Mouse (Mus musculus) kidney, postnatal 0 days (tissue): ENCODE measurements at regions not wholly inside any gene's neighbourhood (a gene's known extent, or its start where the extent isn't known, plus 50 kb on each side); places are given as distances from the start of the nearest gene placed in this dataset.
"Not testable (repeated sequence)": the region's sequence is repeated elsewhere in the genome, so short reads cannot be mapped to it uniquely, and the experiment has no call there.

Experiments
- ATAC-seq: fragments of 200-750 bp; cut with Nextera tagmentation; replicated peaks from 2 replicates; pipeline ENCODE4 v1.8.0; 2017; ENCODE audit warnings: low read depth, moderate number of reproducible peaks, moderate TSS enrichment, moderate library complexity; ENCODE audit not compliant: low FRiP score
- DNase-seq: peaks from one replicate; pipeline ENCODE4 v3.0.0-alpha.2; 2016; ENCODE audit warnings: low spot score
- H3K27ac ChIP-seq: fragments of 300-500 bp; sonication (generic); 2 replicates; pipeline ENCODE4 v1.5.1; 2014; ENCODE audit warnings: mild to moderate bottlenecking
- H3K27me3 ChIP-seq: fragments of 300-500 bp; sonication (generic); 2 replicates; pipeline ENCODE4 v1.6.1; 2014; ENCODE audit warnings: low read length, mixed read lengths; ENCODE audit not compliant: insufficient read depth
- H3K36me3 ChIP-seq: fragments of 300-500 bp; sonication (generic); 2 replicates; pipeline ENCODE4 v1.6.1; 2014; ENCODE audit warnings: low read length, mixed read lengths; ENCODE audit not compliant: insufficient read depth
- H3K4me1 ChIP-seq: fragments of 300-500 bp; sonication (generic); replicated peaks from 2 replicates; pipeline ENCODE4 v1.6.1; 2014; ENCODE audit warnings: antibody characterized with exemption, low read length, mixed read lengths; ENCODE audit not compliant: insufficient read depth
- H3K4me2 ChIP-seq: fragments of 300-500 bp; sonication (generic); 2 replicates; pipeline ENCODE4 v1.6.1; 2014; ENCODE audit warnings: mild to moderate bottlenecking, low read length, moderate library complexity, mixed read lengths
- H3K4me3 ChIP-seq: fragments of 300-500 bp; sonication (generic); replicated peaks from 2 replicates; pipeline ENCODE4 v1.5.1; 2014; ENCODE audit warnings: low read depth, low read length
- H3K9ac ChIP-seq: fragments of 300-500 bp; sonication (generic); 2 replicates; pipeline ENCODE4 v1.6.1; 2014; ENCODE audit warnings: low read depth, low read length
- H3K9me3 ChIP-seq: fragments of 300-500 bp; sonication (generic); replicated peaks from 2 replicates; pipeline ENCODE4 v1.6.1; 2016; ENCODE audit warnings: low read length, inconsistent platforms, mixed read lengths
- CTCF ChIP-seq: IDR thresholded peaks from 2 replicates; pipeline ENCODE4 v1.5.1; 2016; ENCODE audit warnings: antibody characterized with exemption, low read depth, mild to moderate bottlenecking, moderate library complexity
- WGBS: fragments of 180-500 bp; shearing (Covaris S2); extraction: QIAGEN DNeasy Blood & Tissue Kit; methylation state at CpG from one replicate; pipeline ENCODE4 v1.1.7; 2014; 5-methylcytosine and 5-hydroxymethylcytosine counted together

GRCm38 (mm10) chr13:99124141-99124540 lies 60.5 kb upstream of the Zfp366 start:
- 24% methylated on average over 2 of the region's 2 CpGs for WGBS

GRCm38 (mm10) chr13:99123476-99124140 lies 61.0 kb upstream of the Zfp366 start:
- Histone ChIP-seq H3K4me3 (no peak overlapping the region), H3K4me2 (no peak overlapping the region), H3K9me3 (no peaks in the 10 kb centered on the region), H3K27me3 (no peaks in the 10 kb centered on the region), H3K27ac (no peak overlapping the region), H3K9ac (no peak overlapping the region), H3K4me1 (peaks cover 9% of the 10 kb centered on the region; the same call in 1 of the 2 replicates), H3K36me3 (no peaks in the 10 kb centered on the region)
- no peak for ATAC-seq
- 70% methylated on average over 12 of the region's 12 CpGs for WGBS
- no peak for TF ChIP-seq CTCF
- DNase-seq: peak; percentile 56

More at GRCm38 (mm10) chr13:99124141-99124540, 60.5 kb upstream of the Zfp366 start:
- Histone ChIP-seq H3K4me1 (peaks cover 9% of the 10 kb centered on the region; the same call in 1 of the 2 replicates), H3K4me2 (no peak overlapping the region), H3K27me3 (no peaks in the 10 kb centered on the region), H3K27ac (peak overlapping the region; percentile 70), H3K4me3 (no peak overlapping the region), H3K36me3 (no peaks in the 10 kb centered on the region), H3K9ac (no peak overlapping the region), H3K9me3 (no peaks in the 10 kb centered on the region)
- no peak for ATAC-seq
- no peak for DNase-seq
- no peak for TF ChIP-seq CTCF

DNA sequence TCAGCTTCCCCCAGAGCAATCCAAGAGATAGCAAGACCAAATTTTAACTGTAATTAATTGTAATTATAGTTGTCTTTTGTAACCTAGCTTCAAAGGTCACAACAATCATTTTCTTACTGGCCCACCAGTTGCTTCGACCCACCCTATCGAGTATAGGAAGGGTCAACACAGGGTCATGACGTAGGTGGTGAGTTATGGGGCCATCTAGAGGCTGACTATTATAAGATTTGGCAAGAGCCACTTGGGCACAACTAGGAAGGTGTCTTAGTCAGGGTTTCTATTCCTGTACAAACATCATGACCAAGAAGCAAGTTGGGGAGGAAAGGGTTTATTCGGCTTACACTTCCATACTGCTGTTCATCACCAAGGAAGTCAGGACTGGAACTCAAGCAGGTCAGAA lies 62.1 kb upstream of the Zfp366 start:
- not testable (repeated sequence) for DNase-seq, H3K4me3 ChIP-seq, ATAC-seq, H3K27me3 ChIP-seq, H3K27ac ChIP-seq, H3K9ac ChIP-seq, H3K36me3 ChIP-seq, H3K9me3 ChIP-seq, H3K4me1 ChIP-seq, H3K4me2 ChIP-seq
- 90% methylated on average over 3 of the region's 4 CpGs for WGBS

DNA sequence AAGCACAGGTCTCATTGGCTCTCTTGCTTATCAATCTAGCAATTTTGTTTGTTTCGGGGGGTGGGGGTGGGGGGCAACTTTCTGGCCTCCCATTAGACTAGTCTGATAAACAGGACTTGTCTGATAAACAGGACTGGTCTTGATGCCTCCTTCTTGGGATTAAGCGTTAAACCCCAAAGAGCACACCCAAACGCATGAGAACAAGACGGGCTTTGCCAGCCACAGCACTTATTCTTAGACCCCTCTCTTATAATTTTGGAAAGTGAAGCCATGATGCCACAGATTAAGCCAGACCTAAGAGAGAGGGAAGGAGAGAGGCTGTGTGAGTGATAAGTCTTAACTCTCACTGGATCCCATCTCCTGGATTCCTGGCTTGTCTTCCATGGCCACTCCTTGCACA lies 63.5 kb upstream of the Zfp366 start:
- H3K9ac ChIP-seq: no peak overlapping the region
- ATAC-seq (no peak), DNase-seq (no peak)
- H3K36me3 ChIP-seq: no peaks in the 10 kb centered on the region
- TF ChIP-seq CTCF: no peak
- no peaks in the 10 kb centered on the region for H3K27me3 ChIP-seq
- no peaks in the 10 kb centered on the region for H3K9me3 ChIP-seq
- peaks cover 9% of the 10 kb centered on the region; the same call in 1 of the 2 replicates for H3K4me1 ChIP-seq
- no peak overlapping the region for H3K4me3 ChIP-seq
- no peak overlapping the region for H3K4me2 ChIP-seq
- WGBS: 97% methylated on average over 4 of the region's 4 CpGs
- H3K27ac ChIP-seq: no peak overlapping the region

GRCm38 (mm10) chr13:99119941-99120340 lies 64.7 kb upstream of the Zfp366 start:
- peaks cover 4% of the 10 kb centered on the region; the same call in 1 of the 2 replicates for H3K4me1 ChIP-seq
- no peak overlapping the region for H3K4me2 ChIP-seq
- peak overlapping the region; percentile 70; the same call in 1 of the 2 replicates for H3K27ac ChIP-seq
- H3K36me3 ChIP-seq: no peaks in the 10 kb centered on the region
- 87% methylated on average over 3 of the region's 3 CpGs for WGBS
- H3K9ac ChIP-seq: no peak overlapping the region
- no peak overlapping the region for H3K4me3 ChIP-seq
- DNase-seq (no peak), ATAC-seq (peak; percentile 62; the same call in 1 of the 2 replicates)
- TF ChIP-seq CTCF: no peak
- H3K27me3 ChIP-seq: no peaks in the 10 kb centered on the region
- no peaks in the 10 kb centered on the region for H3K9me3 ChIP-seq

DNA sequence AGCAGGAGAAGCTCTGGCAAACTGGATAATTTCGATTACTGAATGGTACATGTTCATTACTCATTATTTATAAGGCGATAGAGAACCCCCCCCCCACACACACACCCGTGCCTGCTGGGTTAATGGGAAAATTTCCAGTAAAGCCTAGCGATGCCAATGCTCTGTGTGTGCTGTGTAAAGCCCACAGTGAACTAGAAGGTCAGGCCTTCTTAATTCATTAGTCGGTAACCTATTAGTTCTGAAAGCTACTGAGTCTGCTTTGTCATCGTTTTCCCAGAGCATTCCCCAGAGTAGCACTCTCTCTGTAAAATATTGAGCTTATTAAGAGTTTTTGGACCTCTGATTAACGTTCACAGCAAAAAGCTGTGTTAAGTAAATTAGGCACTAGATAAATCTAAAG lies 65.7 kb upstream of the Zfp366 start:
- WGBS: 53% methylated on average over 7 of the region's 7 CpGs
- H3K4me2 ChIP-seq: no peak overlapping the region
- peak overlapping the region; percentile 70 for H3K27ac ChIP-seq
- no peak for DNase-seq
- H3K4me3 ChIP-seq: no peak overlapping the region
- H3K36me3 ChIP-seq: no peaks in the 10 kb centered on the region
- H3K9me3 ChIP-seq: no peaks in the 10 kb centered on the region
- no peak for TF ChIP-seq CTCF
- no peaks in the 10 kb centered on the region; the same call in 1 of the 2 replicates for H3K4me1 ChIP-seq
- H3K9ac ChIP-seq: no peak overlapping the region
- 0 out of 2 replicates have a peak, but pooled peaks have one; percentile 47 for ATAC-seq
- H3K27me3 ChIP-seq: no peaks in the 10 kb centered on the region
